Mouse (Mus musculus): Measurements from ENCODE around the gene Wwc2. TPM values are rescaled to one million over a fixed set of nuclear protein-coding genes. Genes with fewer than 3 reads are reported as not detected.

Gene Wwc2
- polyA plus RNA-seq, 1 experiment: 18.6 TPM

DNA sequence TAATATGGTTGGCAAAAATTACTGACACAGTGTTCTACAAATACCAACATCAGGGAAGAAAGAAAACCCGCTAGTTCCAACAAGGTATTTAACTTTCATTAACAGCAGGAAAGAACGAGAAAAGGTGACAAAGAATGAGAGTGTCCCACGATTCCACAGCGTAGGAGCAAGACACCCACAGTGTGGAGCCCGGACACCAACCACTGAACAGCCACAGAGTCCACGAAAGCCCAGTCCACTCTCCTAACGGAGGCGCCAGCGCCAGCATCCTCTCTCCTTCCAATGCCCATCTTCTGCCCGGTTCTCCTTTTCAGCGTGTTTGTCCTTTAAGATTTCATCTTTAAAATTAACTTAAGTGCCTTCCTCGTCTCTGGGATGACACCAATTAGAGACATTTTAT is 61.1 kb downstream of the Wwc2 start:
- Histone ChIP-seq H3K27ac (ENCODE audit: control insufficient read depth, insufficient read depth, low read depth, low read length) (no peak overlapping the region), H3K4me1 (ENCODE audit: control insufficient read depth, insufficient read depth, low read length) (no peaks in the 10 kb centered on the region), H3K36me3 (ENCODE audit: control insufficient read depth, insufficient read depth, low read length) (no peaks in the 10 kb centered on the region), H3K27me3 (ENCODE audit: control insufficient read depth, insufficient read depth, low read length) (no peaks in the 10 kb centered on the region), H3K4me3 (ENCODE audit: control insufficient read depth, low read depth, low read length) (no peak overlapping the region)
- TF ChIP-seq POLR2A (IDR thresholded peaks at IDR 0.05; ENCODE audit: control insufficient read depth, low read depth, low read length): no peak
- no peak for TF ChIP-seq CTCF (IDR thresholded peaks at IDR 0.05; ENCODE audit: control insufficient read depth, insufficient read depth, insufficient replicate concordance, low read depth, low read length)

DNA sequence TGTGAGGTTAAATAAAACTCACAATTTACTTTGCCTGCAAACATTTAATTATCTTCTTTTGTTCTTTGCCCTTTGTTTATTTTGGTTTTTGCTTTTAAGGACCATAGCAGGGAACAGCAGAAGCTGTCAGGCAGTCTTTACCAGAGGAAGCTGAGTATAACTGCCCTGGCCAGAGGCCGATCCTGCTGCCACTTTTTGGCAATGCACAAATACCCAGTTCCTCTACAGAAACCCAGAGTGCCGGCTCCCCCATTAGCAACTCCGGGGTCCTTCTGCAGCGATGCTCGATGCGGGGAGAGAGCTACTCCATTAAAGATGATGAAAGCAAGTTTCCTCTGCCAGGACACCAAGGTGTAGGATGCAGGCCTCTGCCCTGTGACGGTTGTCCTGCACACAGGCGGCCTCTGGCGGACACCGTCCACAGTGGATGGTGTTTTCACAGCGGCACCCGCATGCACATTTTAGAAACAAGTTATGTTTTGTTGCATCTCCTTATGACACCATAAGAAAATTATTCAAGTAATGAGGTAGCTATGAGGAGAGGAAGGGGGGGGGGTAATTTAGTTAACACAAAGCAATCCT is 62.0 kb downstream of the Wwc2 start:
- Histone ChIP-seq H3K27me3 (ENCODE audit: control insufficient read depth, insufficient read depth, low read length) (no peaks in the 10 kb centered on the region), H3K27ac (ENCODE audit: control insufficient read depth, insufficient read depth, low read depth, low read length) (no peak overlapping the region), H3K36me3 (ENCODE audit: control insufficient read depth, insufficient read depth, low read length) (no peaks in the 10 kb centered on the region), H3K4me3 (ENCODE audit: control insufficient read depth, low read depth, low read length) (no peak overlapping the region), H3K4me1 (ENCODE audit: control insufficient read depth, insufficient read depth, low read length) (no peaks in the 10 kb centered on the region)
- TF ChIP-seq CTCF (IDR thresholded peaks at IDR 0.05; ENCODE audit: control insufficient read depth, insufficient read depth, insufficient replicate concordance, low read depth, low read length) (no peak), POLR2A (IDR thresholded peaks at IDR 0.05; ENCODE audit: control insufficient read depth, low read depth, low read length) (no peak)

- Histone ChIP-seq H3K27ac (ENCODE audit: control insufficient read depth, insufficient read depth, low read depth, low read length) (no peak overlapping the region), H3K27me3 (ENCODE audit: control insufficient read depth, insufficient read depth, low read length) (no peaks in the 10 kb centered on the region), H3K36me3 (ENCODE audit: control insufficient read depth, insufficient read depth, low read length) (no peaks in the 10 kb centered on the region), H3K4me3 (ENCODE audit: control insufficient read depth, low read depth, low read length) (no peak overlapping the region), H3K4me1 (ENCODE audit: control insufficient read depth, insufficient read depth, low read length) (no peaks in the 10 kb centered on the region)
- TF ChIP-seq CTCF (IDR thresholded peaks at IDR 0.05; ENCODE audit: control insufficient read depth, insufficient read depth, insufficient replicate concordance, low read depth, low read length): no peak
- TF ChIP-seq POLR2A (IDR thresholded peaks at IDR 0.05; ENCODE audit: control insufficient read depth, low read depth, low read length): no peak
Observed at GRCm38 (mm10) chr8:47924921-47925320, 65.8 kb downstream of the Wwc2 start.

DNA sequence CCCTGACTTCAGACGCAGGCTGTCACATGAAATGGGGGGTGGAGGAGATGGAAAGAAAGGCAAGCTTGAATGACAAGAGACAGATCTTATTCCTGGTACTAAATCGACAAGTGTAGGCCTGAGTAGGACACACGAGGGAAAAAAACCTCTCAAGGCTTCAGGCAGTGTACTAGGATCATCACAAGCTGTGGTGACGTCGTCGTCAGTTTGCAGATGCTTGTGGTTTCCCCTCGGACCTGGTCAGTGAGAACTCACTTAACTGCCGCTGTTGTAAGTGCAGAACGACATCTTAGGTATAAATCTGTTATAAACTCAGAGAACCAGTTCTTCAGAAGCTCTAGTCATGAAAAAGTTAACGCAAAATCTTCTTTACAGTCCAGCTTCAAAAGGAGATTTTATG is 67.9 kb downstream of the Wwc2 start:
- Histone ChIP-seq H3K36me3 (ENCODE audit: control insufficient read depth, insufficient read depth, low read length) (no peaks in the 10 kb centered on the region), H3K27me3 (ENCODE audit: control insufficient read depth, insufficient read depth, low read length) (no peaks in the 10 kb centered on the region), H3K27ac (ENCODE audit: control insufficient read depth, insufficient read depth, low read depth, low read length) (no peak overlapping the region), H3K4me3 (ENCODE audit: control insufficient read depth, low read depth, low read length) (no peak overlapping the region), H3K4me1 (ENCODE audit: control insufficient read depth, insufficient read depth, low read length) (no peaks in the 10 kb centered on the region)
- TF ChIP-seq POLR2A (IDR thresholded peaks at IDR 0.05; ENCODE audit: control insufficient read depth, low read depth, low read length): no peak
- no peak for TF ChIP-seq CTCF (IDR thresholded peaks at IDR 0.05; ENCODE audit: control insufficient read depth, insufficient read depth, insufficient replicate concordance, low read depth, low read length)

DNA sequence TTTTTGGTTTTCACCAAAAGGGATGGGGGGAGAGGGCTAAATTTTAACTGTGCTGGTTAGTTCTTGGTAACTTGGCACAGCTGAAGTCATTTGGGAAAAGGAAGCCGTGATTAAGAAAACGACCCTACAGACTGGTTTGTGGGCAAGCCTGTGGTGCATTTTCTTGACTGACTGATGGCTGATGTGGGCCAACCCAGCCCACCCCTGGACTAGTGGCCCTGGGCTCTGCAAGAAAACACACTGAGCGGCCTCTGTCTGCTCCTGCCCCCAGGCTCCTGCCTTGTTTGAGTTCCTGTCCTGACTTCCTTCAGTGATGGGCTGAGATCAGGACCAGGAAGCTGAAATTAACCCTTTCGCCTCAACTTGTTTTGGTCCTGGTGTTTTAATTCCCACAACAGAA is 68.7 kb downstream of the Wwc2 start:
- no peak overlapping the region for H3K27ac ChIP-seq (ENCODE audit: control insufficient read depth, insufficient read depth, low read depth, low read length)
- H3K4me1 ChIP-seq (ENCODE audit: control insufficient read depth, insufficient read depth, low read length): no peaks in the 10 kb centered on the region
- H3K4me3 ChIP-seq (ENCODE audit: control insufficient read depth, low read depth, low read length): no peak overlapping the region
- no peaks in the 10 kb centered on the region for H3K36me3 ChIP-seq (ENCODE audit: control insufficient read depth, insufficient read depth, low read length)
- no peaks in the 10 kb centered on the region for H3K27me3 ChIP-seq (ENCODE audit: control insufficient read depth, insufficient read depth, low read length)
- no peak for TF ChIP-seq POLR2A (IDR thresholded peaks at IDR 0.05; ENCODE audit: control insufficient read depth, low read depth, low read length)
- no peak for TF ChIP-seq CTCF (IDR thresholded peaks at IDR 0.05; ENCODE audit: control insufficient read depth, insufficient read depth, insufficient replicate concordance, low read depth, low read length)

DNA sequence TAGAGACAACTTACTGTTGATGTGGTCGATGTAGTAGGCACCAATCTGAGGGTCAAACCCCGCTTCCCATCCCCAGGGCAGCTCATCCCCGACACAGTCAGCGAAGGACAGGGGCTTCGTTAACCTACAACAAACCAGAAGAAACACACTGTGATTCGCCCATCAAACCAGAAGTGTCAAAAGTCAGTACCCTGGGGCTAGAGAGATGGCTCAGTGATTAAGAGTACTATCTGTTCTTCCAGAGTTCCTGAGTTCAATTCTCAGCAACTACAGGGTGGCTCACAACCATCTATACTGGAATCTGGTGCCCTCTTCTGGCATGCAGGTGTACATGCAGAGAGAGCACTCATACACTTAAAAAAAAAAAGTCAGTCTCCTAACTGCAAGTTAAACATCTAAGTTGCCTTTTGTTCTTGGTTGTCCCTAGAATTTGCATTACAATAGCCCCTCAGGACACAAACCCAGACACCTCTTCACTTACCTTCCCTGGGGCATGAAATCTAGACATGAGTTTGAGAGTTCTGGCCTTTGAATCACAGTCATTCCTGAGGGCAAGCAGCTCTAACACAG is 70.1 kb downstream of the Wwc2 start:
- TF ChIP-seq POLR2A (IDR thresholded peaks at IDR 0.05; ENCODE audit: control insufficient read depth, low read depth, low read length) (no peak), CTCF (IDR thresholded peaks at IDR 0.05; ENCODE audit: control insufficient read depth, insufficient read depth, insufficient replicate concordance, low read depth, low read length) (no peak)
- H3K36me3 ChIP-seq (ENCODE audit: control insufficient read depth, insufficient read depth, low read length): no peaks in the 10 kb centered on the region
- no peaks in the 10 kb centered on the region for H3K27me3 ChIP-seq (ENCODE audit: control insufficient read depth, insufficient read depth, low read length)
- H3K27ac ChIP-seq (ENCODE audit: control insufficient read depth, insufficient read depth, low read depth, low read length): no peak overlapping the region
- H3K4me3 ChIP-seq (ENCODE audit: control insufficient read depth, low read depth, low read length): no peak overlapping the region
- H3K4me1 ChIP-seq (ENCODE audit: control insufficient read depth, insufficient read depth, low read length): no peaks in the 10 kb centered on the region

GRCm38 (mm10) chr8:47917060-47918035 is 73.4 kb downstream of the Wwc2 start:
- Histone ChIP-seq H3K4me1 (ENCODE audit: control insufficient read depth, insufficient read depth, low read length) (no peaks in the 10 kb centered on the region), H3K27me3 (ENCODE audit: control insufficient read depth, insufficient read depth, low read length) (no peaks in the 10 kb centered on the region), H3K27ac (ENCODE audit: control insufficient read depth, insufficient read depth, low read depth, low read length) (no peak overlapping the region), H3K36me3 (ENCODE audit: control insufficient read depth, insufficient read depth, low read length) (no peaks in the 10 kb centered on the region), H3K4me3 (ENCODE audit: control insufficient read depth, low read depth, low read length) (no peak overlapping the region)
- no peak for TF ChIP-seq POLR2A (IDR thresholded peaks at IDR 0.05; ENCODE audit: control insufficient read depth, low read depth, low read length)
- no peak for TF ChIP-seq CTCF (IDR thresholded peaks at IDR 0.05; ENCODE audit: control insufficient read depth, insufficient read depth, insufficient replicate concordance, low read depth, low read length)
